Mouse (Mus musculus): Measurements from ENCODE around the gene Hmgn1.
"Not testable (repeated sequence)": the region's sequence is repeated elsewhere in the genome, so short reads cannot be mapped to it uniquely, and the experiment has no call there.

Hmgn1 gene

DNA sequence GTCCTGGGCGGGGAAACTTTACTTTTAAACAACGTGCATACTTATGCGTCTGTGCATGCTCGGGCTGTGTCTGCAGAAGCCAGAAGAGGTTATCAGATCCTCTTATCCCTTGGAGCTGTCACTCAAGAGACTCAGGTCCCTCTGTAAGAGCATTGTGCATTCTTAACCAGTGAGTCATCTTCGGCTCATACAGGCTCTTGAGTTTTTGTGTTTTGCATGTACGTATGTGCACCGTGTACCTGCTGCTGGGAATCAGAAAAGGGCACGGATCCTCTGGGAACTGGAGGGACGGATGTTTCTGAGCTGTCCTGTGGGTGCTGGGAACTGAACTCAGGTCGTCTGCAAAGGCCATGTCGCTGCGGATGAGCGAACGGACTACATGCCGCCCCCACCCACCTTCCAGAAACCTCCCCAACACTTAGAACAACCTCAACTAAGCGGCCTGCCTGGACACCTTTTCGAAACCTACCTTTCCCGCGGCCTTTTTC, 801 bp downstream of the Hmgn1 start:
- peak; percentile 59 for DNase-seq (ENCODE audit: low spot score)

DNA sequence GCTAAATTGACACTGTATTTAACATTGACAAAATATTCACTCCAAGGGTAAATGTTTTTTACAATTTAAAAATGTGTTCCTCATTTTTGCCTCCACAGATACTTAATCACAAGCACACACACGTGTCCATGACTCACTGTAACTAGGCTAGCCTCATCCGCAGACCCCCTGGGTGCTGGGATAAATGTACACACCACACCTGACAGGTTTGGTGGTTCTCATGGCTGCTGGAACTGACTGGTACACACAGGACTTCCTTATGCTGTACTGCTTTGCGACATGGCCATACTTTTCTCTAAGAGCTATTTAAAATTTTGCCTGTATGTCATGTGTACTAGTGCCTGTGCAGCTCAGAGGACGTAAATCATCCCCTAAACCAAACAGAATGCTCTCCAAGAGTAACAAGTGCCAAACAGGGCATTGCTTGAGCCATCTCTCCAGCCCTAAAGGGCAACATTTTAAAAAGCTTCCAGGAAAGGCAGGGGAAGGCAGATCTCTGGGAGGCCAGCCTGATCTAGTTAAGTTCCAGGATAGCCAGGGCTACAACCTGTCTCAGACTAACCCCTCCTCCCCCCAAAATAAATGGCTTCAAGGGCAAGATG, 7.4 kb downstream of the Hmgn1 start:
- DNase-seq (ENCODE audit: low spot score), result no peak

DNA sequence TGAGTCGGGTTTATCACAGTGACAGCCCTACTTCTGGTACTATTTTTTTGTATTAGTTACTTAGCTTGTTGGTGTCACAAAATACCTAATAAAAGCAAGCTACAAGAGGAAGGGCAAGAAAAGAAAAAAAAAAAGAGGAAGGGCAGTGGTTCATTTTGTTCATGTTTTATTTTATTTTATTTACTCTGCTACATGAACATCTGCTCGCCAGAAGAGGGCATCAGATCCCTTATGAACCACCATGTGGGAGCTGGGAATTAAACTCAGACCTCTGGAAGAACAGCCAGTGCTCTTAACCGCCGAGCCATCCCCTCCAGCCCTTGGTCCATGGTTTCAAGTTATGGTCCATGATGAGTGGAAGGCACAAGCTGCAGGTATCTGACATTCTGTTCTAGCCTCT, 12.8 kb downstream of the Hmgn1 start:
- no peak for DNase-seq (ENCODE audit: low spot score)

DNA sequence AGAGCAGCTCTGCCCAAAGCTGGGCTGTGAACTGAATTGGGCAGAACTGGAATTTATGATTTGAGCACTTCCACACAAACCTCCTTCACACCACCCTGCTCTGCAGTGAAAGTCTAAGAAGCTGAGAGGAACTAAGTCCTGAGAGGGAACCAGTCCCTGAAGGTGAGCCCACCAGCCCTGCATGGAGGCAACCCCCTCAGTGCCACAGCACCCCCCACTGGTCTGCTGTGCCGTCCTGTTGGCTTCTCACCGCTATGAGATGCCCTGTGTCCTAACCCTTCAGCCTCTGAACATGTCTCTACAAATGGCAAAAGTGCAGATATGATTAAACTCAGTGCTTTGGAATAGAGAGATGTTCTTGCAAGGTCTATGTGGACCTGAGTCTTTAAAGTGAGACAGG, 14.8 kb downstream of the Hmgn1 start:
- no peak for DNase-seq (ENCODE audit: low spot score)

DNA sequence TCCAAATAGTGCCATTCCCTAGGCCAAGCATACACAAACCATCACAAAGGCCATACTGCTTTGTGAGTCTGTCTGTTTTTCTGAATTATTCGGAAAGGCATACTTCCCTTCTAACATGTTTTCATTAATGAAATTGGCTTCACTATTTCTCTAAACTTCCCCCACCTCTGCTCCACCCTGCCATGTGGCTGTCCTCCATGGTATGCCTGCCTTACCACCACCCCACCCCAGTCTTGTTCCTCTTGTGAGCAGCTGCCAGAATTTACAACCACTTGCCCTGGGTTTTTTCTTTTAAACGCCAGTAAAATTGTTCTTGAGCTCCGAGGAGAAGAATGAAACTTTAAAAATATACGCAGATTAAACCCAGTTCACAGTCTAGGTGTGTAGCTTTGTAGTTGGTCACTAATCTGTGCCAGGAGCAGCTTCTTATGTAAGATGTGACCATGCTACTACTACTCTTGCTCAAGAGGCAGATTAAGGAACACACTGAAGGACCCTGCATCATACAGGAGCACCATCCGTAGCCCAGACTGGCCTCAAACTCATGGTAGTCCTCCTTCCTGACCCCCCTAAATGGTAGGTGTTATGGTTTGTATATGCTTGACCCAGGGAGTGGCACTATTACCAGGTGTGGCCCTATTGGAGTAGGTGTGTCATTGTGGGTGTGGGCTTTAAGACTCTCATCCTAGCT, 16.7 kb downstream of the Hmgn1 start:
- DNase-seq (ENCODE audit: low spot score), result no peak

DNA sequence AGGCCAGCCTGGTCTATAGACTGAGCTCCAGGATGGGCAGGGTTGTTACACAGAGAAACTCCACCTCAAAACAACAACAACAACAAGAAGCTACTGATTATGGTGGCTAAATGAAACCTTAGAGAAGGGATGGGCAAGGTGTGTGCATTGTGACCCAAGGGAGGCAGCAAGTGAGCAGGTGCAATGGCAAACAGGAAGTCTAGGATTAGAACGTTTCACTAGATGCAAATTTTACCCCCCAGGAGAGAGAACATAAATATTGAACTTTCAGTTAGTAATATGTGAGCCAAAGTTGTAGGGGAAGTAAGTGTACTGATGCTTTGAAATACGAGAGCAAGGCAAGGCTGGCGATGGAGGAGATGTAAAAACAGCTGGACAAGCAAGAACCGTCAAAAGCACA, 17.9 kb downstream of the Hmgn1 start:
- no peak for DNase-seq (ENCODE audit: low spot score)

DNA sequence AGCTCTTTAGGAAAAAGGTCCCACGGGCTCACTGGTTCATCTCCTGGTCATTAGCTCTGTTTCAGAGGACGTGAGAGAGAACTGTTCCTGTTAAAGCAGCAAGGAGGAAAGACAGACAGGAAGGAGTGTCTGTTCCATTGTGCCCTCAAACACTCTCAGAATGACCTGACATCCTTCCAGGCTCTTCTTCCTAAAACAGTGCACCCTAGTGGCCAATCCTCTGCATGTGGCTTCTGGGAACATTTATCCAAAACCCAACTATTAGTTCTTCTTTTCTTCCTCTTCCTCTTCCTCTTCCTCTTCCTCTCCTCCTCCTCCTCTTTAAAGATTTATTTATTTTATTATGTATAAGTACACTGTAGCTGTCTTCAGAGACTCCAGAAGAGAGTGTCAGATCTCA, 24.5 kb downstream of the Hmgn1 start:
- DNase-seq (ENCODE audit: low spot score), result peak; percentile 19

DNA sequence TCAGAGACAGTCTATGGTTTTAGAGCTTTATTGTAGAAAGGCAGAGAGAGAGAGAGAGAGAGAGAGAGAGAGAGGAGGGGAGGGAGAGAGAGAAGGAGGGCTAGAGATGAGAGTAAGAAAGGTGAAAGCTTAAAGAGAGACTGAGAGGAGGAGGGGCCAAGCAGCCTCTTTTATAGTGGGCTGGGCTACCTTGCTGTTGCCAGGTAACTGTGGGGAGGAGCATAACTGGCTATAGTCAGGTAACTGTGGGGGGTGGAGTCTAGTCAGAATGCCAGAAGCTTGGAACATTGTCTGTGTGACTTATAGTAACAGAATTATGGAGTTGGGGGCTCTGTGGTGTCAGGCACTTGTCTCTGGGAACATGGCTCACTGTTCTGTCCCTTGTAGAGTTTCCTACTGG, 29.7 kb downstream of the Hmgn1 start:
- not testable (repeated sequence) for DNase-seq (ENCODE audit: low spot score)

DNA sequence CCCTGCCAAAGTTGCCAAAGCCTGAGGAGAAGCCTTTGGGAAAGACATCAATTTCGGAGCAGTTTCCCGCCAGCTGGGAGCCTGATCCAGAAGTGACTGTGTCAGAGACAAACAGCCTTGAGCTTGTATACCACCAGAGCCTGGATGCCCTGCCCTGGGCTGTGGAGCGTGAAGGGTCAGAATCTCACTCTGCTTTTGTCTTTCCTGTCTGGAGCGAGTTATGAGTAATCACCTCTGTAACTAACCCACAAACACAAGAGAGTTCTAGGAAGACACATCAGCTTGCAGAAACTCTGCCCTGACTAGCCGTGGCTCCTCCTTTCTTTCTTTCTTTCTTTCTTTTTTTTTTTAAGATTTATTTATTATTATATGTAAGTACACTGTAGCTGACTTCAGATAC, 31.6 kb downstream of the Hmgn1 start:
- no peak for DNase-seq (ENCODE audit: low spot score)

DNA sequence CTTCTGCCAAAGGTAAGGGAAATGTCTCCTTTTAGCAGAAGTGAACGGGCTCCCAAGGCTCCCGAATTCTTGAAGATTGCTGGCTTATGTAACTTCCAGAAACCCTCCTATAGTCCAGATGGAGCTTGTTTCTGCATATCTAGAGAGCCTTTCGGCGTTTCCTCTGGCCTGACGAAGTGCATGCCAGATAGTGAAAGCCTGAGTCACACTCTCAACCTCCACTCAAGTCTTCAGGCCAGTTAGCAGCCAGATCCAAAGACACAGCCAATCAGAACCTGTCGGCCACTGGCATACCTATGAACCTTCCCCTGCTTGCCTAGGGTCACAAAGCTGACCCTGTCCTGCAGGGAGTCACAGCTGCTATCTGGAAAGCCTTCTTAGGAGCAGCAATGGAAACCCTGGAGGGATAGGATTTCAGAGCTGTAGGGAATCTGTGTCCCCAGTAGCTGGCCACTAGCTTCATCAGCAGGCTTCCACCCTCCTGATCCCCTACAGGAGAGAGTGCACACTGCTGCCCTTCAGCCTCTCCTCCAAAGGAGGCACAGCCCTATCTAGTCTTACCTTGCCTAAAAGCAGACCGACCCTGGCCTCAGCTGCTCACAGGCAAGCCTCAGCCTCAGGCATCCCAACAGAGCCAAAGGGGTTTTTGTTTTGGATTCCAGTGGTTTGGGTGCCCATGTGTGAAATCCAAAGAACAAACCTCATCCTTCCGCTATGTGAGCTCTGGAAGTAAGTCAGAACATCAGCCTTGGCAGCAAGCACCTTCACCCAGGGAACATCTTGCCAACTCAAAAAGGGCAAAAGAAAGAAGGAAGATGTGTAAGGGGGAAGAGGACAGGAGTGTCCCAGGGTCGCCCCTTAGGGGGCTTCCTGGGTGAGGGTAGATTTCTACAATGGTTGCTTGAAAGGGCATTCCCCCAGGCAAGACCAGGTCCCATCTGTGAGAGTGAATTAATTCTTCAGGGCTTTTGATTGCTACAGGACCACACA, 35.7 kb downstream of the Hmgn1 start:
- DNase-seq (ENCODE audit: low spot score), result peak; percentile 33

DNA sequence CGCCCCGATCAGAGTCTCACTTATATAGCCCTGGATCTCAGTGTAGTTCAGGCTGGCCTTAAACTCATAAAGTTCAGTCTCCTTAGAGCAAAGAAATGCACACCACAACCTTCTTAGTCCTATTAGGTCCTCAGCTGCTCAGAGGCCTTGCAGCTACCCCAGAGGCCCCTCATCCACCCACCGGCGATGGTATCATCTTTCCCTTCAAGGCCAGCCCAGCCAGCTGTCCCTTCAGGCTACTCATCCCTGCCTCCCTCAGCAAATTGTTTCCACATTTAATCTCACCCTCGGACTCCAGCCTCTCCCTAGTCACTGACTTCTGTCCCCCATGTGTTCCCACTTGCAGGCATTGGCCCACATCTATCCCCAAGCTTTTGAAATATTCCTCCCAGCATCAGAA, 39.4 kb downstream of the Hmgn1 start:
- no peak for DNase-seq (ENCODE audit: low spot score)

DNA sequence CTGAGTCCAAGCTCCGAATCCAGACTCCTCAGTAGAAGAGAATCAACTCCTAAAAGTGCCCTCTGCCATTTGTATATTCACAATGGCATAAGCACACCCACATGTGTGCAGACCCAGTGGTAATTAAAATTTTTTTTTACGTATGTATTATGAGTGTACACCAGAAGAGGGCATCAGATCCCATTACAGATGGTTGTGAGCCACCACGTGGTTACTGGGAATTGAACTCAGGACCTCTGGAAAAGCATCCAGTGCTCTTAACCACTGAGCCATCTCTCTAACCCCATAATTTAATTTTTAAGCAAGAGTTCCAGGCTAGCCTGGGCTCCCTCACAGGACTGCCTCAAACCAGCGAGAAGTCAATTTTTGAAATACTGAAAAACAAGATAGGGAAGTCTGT, 40.1 kb downstream of the Hmgn1 start:
- no peak for DNase-seq (ENCODE audit: low spot score)

DNA sequence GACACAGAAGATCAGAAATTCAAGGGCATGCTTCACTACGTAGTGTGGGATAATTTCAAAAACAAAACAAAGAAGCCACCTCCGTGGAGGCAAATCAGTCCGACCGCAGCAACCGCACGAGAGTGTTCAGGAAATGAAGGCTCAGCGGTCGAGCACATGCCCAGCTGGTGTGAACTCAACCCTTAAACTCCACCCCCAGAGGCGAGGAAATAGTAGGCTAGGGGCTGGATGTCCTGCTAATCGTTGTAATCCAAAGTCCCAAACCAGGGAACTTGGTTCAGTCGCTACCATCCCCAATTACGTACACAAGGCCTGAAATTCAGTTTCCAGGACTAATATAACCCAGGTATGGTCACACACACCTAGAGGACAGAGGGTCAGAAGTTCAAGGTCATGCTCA, 40.5 kb downstream of the Hmgn1 start:
- DNase-seq (ENCODE audit: low spot score), result no peak

DNA sequence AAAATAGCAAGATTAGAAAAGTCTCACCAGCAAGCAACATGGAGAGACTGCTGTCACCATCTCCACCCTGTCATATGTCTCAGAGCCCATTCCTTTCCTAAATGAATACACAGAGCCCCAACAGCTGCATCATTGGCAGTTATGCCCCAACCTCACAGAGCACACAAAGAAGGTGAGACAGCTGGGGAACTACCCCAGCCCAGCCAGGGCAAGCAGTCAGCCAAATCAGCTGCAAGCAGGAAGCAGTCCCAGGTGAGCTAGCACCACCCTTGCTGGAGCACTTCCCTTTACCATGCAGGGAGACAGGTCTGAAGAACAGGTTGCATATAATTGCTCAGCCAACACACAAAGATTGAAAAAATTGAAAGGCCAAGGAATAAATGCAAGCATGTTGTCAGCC, 41.9 kb downstream of the Hmgn1 start:
- DNase-seq (ENCODE audit: low spot score), result no peak

DNA sequence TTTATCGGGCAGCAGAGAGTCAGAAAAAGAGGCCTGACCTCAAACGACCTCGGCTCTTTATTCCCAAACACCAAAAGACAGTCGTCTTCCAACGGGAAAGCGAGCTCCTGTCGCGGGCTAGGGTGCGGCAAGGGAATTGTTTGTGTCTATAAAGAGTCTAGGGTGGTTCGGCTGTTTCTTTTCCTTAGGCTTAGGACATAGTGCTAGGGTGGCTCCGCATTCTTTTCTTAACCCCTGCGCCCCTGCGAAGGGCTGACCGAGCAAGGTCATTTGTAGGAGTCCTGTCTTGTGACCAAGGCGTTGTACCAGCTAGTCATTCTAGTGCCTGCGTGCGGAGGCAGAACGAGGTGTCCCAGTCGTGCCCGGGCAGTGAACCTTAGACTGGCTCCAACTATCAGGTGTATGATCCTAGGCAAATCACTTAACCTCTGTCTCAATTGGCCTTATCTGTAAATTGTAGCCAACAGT, 44.3 kb downstream of the Hmgn1 start:
- DNase-seq (ENCODE audit: low spot score), result peak; percentile 56

DNA sequence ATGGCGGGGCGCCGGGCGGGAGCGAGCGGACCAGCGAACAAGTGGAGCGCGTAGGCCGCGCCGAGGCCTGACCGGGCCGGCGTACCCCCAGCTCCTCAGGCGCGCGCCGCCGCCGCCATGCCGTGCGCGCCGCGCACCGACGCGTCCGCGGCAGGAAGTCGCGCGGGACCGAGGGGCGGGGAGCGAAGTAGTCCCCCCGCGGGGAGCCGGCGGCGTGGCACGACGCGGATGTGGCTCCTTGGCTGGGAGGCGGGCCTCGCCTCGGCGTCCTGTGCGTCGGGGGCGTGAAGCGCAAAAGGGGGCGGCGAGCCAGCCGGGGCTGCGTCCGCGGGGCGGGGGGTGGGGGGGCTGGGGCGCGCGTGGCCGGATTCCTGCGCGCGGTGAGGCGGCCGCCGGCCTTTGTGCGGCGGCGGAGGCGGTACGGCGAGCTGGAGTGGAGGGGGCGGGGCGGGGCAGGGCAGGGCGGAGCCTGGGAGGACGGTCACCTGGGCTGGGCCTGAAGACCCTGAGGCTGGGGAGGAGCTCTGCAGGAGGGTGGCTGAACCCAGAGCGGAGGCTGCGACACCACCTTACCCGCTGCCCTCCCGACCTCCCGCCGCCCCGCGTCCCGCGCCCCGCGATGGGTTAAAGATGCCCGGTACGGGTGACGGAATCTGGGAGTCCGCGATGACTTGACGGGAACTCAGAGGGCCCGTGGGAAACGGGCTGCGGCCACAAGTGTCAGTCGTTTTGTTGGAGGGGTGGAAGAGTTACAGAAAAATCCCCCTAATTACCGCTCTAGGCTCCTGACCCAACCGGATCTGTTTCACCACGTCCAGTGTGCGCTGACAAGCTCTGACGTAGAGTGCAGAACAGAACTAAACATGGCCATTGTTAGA, 45.0 kb downstream of the Hmgn1 start, which contains the start of gene Brwd1:
Brwd1 (minus strand) TSS at position 226 of the 878 bp plus-strand sequence.
- DNase-seq (ENCODE audit: low spot score), result peak; percentile 92

DNA sequence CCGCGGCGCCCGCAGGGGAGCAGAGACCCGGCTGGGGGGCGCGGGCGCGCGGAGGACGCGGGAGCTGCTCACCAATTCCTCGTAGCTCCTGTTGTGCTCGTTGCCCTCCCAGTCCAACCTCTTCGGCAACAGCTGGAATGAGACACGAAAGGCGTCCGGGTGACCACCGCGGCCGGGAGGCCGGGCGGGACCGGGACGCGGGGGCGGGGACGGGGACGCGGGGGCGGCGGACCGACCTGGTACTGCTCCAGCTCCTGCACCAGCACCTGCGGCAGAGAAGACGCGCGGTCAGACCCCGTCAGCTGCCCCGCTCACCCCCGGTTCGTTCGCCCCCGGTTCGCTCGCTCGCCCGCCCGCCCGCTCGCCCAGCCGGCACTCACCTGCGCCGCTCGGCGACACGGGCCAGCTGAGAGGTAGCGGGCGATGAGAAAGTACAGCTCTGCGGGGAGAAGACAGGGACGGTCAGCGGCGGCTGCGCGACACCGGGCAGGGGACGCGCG, 45.7 kb downstream of the Hmgn1 start:
- peak; percentile 58 for DNase-seq (ENCODE audit: low spot score)

DNA sequence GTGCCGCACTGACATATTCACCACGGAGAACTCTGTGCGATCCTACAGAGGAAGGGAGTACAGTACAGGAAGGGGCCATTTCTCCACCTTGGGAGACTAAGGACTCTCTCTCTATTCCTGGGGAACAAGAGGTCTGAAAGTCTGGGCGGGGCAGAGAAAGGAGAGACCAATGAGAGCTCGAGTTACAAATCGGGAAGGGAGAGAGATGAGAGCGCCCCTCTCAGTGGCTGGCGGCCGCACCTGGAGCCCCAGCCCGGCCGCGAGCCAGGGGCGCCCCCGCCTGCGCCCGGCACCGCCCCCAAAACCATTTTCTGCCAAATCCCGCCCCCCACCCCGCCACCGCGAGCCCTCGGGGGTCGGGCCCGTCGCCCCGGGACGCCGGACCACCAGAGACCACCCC, 46.2 kb downstream of the Hmgn1 start:
- peak; percentile 85 for DNase-seq (ENCODE audit: low spot score)

DNA sequence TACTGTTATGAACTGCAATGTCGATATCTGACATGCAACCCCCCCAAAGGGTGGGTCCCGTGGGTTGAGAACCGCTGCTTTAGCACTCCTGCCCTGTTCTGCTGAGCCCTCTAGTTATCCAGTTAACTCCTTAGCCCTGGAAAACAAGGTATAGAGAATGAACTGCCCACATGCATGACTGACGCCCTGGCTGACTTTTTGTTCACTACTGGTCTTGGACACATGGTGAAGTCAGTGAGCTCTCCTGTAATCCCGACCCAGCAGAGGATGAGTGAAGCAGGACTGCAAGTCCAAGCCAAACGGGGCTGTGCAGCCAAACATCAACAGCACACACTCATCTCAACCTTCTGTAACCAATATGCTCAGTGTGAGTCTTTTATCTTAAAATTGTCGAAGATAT, 47.0 kb downstream of the Hmgn1 start:
- no peak for DNase-seq (ENCODE audit: low spot score)
